Mouse (Mus musculus) CD4-positive, CD25-positive, alpha-beta regulatory T cell (primary cell): ENCODE measurements around the gene Vmn1r209. TPM values are rescaled to one million over a fixed set of nuclear protein-coding genes. Genes with fewer than 3 reads are reported as not detected.

Experiments used
- polyA plus RNA-seq: library from polyadenylated mRNA; unstranded; fragments of 100-300 nt; shearing (Covaris generic); gene quantifications from one replicate; pipeline ENCODE4 v1.2.1, GENCODE M21; 2017

The Vmn1r209 gene
- not detected for polyA plus RNA-seq

GRCm38 (mm10) chr13:22809582-22809981, at the start of gene Vmn1r209:
Gene Vmn1r209 (minus strand): TSS chr13:22809682.

GRCm38 (mm10) chr13:22857461-22857860, 48.0 kb upstream of the Vmn1r209 start, which contains the start of gene Vmn1r211:
Gene Vmn1r211 (minus strand): TSS chr13:22857561.

GRCm38 (mm10) chr13:22831248-22831647, 21.8 kb upstream of the Vmn1r209 start, which contains the start of gene Vmn1r210:
Gene Vmn1r210 (minus strand): TSS chr13:22831348.

DNA sequence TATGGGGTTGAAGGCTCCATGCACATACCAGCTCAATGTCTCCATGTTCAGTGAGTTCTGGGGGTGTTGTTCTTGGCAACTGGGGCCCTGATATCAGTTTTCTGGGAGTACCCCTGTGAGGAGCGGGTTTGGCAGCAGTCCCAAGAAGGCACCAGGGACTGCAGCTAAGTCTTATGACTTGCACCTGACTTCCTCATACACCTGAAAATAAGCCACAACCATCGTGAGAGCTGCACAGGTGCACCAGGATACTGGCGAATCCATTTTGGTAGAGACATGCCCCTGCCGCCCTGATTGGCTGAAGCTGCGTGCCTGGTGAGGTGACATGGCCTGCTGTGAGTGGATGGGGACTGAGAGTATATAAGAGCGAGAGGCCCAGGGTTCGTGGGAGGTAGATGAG, 32.2 kb downstream of the Vmn1r209 start, which contains the start of gene Vmn1r208:
Vmn1r208 (minus strand) TSS at position 101 of the 400 bp plus-strand sequence.

Other genes with a start within 250 kb of the Vmn1r209 start
- gene Vmn1r205, start 216.7 kb downstream of the Vmn1r209 start, polyA plus RNA-seq, result not detected
- not detected for gene Vmn1r206, start 185.4 kb downstream of the Vmn1r209 start, polyA plus RNA-seq
- gene Vmn1r207-ps, start 80.1 kb downstream of the Vmn1r209 start, polyA plus RNA-seq, result not detected
- gene Vmn1r208, start 32.3 kb downstream of the Vmn1r209 start, polyA plus RNA-seq, result not detected
- 0.11 TPM for gene Vmn1r210, start 21.7 kb upstream of the Vmn1r209 start, polyA plus RNA-seq
- not detected for gene Vmn1r211, start 47.9 kb upstream of the Vmn1r209 start, polyA plus RNA-seq
- not detected for gene Vmn1r212, start 74.5 kb upstream of the Vmn1r209 start, polyA plus RNA-seq
- not detected for gene Vmn1r213, start 198.0 kb upstream of the Vmn1r209 start, polyA plus RNA-seq
- 0.08 TPM for gene Vmn1r214, start 220.7 kb upstream of the Vmn1r209 start, polyA plus RNA-seq